Mouse (Mus musculus) gastrocnemius, adult 18-20 months (tissue): ENCODE data around the gene Pde5a. TPM values are rescaled to one million over a fixed set of nuclear protein-coding genes. Genes with fewer than 3 reads are reported as not detected.

Source experiments
- DNase-seq: peaks from one replicate; pipeline ENCODE4 v3.0.0; 2021; ENCODE audit warnings: low spot score
- total RNA-seq, 2 experiments: library from RNA; stranded (reverse); gene quantifications; 2 replicates each; pipeline ENCODE4 v1.2.3; 2021

Gene Pde5a
- total RNA-seq, 2 experiments from 2014 or later = 1.5 to 2.1 TPM

DNA sequence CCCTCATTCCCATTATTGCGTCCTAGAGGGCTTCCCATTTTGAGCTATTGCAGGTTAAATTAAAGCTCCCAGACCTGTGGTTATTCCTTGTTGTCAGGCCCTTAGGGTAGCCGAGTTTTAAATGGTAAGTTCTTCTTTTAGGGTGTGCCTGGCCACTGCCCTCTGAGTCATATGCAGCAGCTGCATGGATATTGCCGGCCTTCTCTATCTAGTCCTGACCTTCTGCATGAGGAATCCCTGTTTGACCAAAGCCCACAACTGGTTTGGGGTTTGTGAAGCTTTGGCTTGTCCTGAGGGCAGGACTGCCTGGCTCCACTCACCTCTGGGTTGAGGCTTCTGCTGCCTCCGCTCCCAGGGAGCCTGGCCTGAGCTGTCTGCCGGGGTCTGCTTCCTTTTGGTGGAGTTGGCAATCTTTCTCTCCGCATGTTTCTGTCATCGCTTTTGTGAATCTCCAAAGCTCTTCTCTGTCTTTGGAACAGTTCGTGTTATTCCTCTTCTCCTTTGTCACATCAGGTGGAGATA is 34.6 kb downstream of the Pde5a start:
- DNase-seq = no peak

DNA sequence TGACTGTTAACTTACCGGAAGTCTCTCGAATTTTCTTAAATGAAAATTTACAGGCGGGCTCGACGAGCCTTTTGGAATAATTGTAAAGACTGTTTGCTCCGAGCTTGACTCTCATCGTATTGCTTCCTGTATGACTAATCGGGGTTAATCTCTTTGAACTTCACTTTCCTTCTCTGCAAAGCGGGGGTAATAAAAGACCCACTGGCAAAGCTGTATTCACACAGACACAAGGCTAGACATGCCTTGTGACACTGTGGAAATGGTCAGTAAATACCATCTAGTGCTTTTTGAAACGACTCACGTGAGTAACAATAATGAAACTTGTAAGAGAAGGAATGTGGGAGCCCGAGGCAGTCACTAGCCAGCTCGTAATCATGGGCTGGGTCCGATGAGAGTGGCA is 35.0 kb downstream of the Pde5a start:
- no peak for DNase-seq

DNA sequence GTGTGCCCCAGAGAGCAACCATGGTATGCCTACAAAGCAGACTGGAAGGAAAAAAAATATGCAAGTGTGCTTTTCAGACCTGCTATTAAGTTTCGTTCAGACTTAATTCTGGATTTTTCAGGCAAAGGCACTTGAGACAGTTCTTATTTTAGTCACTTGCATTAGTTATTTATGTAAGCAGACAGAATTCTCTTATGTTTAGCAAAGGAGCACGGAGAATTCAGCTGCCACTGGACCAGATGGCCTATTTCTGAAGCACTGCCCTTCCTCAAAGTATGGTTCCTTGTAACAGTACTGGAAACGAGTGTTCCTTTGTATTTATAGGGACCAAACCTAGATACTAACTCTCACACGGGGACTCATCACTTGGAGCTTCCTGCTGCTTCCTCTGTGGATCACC is 38.2 kb downstream of the Pde5a start:
- DNase-seq = no peak

DNA sequence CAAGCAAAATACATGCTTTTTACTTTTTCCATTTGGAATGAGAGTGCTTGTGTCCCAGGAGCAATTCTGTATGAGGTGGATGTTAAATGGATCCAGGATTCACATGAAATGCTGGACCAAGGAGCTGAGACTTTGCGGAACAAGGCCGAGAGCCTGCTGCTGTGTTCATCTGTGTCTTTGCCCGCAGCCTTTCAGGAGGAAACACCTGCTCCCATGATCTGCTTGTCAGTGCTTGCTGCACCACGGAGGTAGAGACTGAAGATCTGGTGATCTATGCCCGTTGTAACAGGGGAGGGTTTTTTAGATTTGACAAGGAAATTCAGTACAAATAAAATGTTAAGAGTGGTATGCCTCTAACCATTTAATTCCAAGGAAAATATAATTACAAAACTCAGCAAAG is 39.1 kb downstream of the Pde5a start:
- DNase-seq = no peak

DNA sequence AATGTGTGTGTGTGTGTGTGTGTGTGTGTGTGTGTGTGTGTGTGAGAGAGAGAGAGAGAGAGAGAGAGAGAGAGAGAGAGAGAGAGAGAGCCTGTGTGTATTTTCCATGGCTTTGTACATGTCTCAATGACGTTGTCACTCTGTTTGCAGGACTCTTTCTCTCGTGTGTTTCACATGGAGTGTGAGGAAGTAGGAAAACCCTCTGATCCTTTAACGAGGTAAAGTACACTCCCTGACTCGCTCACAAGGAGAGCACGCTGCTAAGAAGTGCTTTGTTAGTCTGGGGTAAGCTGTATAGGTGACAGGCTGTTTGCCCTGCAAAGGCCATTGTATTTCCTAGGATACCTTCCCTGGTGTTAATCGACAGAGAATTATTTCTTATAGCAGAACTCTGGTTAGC is 52.7 kb downstream of the Pde5a start:
- no peak for DNase-seq

DNA sequence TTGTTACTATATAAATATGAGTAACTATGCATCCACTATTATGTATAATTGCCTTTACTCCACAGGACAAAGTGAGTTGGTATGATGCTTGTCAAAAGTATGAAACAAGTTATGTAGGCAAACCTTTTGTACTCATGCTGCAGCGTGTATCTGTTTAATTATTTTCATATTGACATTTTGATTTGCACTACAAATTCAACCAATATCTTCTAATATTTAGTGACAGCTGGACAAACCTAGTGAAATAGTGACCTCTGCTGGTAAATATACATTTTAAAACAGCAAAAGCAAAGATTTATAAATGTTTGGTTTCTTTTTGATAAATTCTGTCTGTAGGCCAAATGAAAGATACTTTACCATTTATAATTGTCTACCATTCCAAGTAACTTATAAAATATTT is 55.5 kb downstream of the Pde5a start:
- DNase-seq = no peak

DNA sequence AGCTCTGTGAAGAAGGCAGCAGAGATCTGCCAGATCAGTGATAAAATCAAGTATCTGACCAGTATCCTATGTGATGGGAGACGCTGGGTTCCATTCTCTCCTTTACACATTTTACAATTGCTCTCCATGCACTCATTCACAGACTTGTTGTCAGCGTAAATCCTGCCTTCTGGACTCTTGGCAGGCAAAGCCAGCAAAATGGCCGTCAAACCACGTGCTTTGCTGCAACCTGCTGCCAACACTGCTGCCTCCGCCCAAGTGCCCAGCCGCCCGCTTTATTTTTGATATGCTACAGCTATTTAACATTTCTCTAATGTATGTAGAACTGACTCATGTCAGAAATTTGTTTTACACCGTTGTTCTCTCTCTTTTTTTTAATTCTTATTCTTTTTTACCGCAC is 59.6 kb downstream of the Pde5a start:
- no peak for DNase-seq

DNA sequence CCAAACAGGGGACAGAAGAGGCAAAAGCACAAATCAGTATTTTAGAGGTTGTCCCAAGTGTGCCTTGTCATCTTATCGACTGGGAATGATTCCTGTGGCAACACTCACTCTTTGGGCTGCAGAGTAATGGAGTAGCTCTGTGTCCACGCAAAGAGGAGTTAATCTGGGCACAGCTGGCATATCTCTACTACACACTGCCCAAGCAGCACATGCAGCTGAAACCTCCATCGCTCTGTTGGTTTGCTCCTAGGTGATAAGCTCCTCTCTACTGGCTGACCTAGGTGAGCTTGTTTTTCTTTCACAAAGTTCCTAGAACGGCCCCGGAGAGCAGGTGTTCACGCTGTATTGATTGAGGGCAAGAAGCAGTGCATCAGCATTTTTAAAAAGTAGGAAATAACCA is 60.8 kb downstream of the Pde5a start:
- no peak for DNase-seq

DNA sequence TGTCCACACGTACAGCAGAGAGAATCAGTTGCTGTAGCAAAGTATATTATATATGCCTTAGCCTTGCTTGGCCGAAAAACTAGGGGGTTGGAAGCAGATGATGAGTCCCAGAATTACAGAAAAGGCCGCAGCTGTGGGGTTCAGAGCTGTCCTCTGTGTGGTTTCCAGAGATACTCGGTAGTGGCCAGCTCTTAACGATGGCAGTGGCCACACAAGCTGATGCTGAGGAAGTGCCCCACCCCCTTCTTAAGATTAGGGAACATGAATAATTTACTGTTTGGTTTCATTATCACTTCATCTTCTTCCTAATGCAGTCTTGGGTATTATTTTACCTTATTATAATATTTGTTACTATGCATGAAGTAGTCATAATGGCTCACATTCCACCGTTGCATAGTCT is 71.3 kb downstream of the Pde5a start:
- DNase-seq = no peak

DNA sequence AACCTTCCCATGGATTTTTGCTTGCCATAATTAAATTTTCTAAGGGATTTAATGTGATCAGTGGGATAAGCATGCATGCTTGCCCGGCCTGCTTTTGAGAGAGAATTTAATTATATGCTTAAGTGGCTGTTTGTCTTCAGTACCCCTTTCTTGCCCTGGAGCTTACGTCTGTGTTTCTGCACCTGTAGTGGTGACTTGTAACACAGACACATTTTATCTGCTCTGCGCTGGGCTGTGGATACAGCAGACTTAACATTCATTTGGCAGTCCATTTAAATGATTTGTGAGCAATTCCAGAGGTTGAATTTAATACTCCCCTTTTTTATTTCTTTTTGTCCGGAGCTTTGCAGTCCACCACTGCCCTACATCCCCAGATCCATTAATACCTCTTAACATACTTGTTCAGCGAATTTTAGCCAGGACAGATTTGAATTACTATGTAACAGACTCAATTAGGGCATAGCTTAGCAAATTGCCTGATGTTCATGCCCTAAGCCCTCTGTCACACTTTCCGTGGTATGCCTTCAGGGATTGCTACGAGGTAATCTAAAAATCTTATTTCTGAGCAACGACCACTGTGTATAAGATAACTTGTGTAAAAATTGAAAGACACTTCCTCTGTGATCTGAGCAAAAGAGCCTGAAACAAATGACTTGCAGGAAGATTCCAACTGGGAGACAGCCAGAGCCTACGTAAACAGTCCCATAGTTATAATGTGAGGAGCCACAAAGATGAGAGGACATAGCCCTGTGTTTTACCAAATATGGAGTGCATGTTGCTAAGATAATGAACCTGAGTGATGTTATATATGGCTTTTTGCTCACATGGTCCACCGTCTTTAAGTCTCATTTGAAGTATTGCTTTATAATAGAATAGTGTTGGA is 72.0 kb downstream of the Pde5a start:
- no peak for DNase-seq

DNA sequence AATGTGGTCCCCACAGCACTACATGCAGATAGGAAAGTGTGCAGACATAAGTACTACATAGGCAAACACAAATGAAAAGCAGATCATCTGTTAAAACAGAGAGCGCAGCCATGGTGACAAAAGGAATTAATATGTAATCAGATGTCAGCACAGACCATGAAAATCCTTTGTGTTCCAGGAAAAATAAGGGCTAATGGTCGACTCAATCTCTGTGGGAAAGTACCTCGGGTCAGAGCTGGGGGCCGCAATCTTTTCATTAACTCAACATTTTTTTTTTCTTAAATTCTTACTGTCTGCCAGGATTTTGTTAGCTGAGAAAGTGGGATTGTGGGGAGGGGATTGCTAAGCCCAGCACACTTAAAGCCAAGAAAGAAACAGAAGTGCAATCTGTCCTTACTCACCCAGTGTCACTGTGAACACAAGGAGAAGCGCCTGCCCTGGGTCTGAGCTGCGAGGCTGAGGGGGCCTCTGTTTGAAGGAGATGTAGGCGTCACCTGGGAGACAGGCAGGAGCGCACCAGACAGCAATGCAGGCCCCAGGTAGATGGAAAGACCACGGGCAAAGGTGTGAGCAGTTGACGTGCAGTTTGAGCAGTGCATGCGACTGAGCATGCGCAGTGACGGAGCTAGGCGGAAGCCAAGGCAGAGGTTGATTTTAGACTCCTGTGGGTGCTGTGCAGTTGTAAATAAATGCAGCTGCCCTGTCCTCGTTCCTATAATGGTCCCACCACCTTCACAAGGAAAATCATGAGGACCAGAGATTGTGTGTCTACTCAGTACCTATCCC is 72.9 kb downstream of the Pde5a start:
- DNase-seq = no peak

DNA sequence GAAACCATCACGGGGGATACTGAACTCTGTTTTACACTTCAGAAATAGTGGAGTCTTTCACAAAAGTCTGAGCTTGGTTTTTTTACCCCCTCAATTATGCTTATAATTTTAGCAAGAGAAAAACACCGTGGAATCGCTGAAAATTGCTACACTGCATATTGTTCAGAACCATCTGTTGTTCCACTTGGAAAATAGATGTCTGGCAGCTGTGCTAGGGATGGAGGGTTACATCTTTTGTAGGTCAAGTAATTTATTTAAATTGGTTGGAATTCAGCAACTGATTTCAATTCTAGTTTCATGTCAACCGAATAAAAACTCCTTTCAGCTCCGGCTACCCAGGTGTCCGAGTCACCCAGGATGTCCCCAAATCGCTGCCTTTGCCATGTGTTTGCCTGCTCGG is 78.6 kb downstream of the Pde5a start:
- DNase-seq = no peak

DNA sequence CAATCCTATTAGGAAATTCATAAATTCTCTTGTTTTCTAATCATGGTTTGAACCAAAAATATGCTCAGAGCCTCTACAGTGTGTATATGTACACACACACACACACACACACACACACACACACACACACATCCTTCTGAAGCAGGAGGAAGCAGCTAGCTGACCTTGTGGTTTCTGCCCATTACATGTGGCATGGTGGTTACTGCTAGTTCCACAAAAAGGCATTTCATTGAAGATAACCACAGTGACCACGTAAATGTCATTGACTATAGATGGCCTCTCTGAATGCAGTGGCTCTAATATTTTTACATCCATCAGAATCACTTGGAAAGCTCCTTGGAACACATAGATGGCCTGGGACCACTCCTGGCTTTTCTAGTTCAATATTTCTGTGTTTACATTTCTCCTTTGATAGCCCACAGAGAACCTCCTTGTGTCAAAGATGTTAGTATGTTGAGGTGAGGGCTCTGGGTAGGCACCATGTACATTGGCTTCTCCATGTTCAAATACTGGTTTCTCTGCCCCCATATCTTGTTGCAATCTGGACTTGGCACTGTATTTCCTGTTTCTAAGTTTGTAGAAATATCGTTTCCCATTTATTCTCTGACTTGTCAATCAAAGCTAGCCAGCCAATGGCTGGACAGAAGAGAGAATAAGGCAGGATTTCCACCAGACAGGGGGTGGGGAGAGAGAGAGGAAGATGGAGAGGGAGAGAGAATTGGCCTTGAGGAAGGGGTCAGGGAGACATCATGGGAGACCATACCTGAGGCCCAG is 81.5 kb downstream of the Pde5a start:
- DNase-seq = no peak

DNA sequence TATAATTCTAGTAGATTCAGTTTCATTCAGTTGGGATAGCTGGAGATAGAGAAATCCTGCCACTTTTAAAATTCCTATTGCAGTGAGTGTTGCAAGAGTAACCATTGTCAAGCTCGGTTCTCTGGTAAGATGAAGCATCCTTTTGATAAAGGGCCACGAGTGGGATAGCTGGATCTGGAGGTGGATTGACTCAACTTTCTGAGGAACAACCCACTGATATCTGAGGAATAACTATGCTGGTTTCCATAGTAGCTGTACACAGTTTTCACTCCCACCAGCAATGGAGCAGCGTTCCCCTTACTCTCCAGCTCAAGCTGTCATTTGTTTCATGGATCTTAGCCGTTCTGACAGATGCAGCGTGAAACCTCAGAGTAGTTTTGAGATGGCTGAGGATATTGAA is 82.2 kb downstream of the Pde5a start:
- no peak for DNase-seq

DNA sequence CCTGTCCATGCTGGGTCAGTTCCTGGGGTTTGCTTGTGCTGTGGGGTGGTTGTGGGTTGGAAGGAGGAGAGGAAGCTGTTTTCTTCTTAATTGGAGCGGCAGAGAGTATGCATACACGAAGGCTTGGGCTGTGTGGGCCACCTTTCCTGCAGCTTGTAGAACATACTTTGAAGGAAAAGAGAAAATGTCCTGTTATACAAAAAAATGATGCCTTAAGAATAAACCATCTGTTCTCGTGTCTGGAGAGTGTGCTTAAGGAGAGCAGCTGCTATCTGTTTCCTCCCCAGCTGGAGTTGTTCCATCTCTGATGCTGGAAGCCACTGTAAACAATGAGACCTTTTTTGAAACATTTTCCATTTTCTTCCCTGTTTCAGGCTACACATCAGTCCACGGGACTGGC is 85.8 kb downstream of the Pde5a start:
- no peak for DNase-seq

DNA sequence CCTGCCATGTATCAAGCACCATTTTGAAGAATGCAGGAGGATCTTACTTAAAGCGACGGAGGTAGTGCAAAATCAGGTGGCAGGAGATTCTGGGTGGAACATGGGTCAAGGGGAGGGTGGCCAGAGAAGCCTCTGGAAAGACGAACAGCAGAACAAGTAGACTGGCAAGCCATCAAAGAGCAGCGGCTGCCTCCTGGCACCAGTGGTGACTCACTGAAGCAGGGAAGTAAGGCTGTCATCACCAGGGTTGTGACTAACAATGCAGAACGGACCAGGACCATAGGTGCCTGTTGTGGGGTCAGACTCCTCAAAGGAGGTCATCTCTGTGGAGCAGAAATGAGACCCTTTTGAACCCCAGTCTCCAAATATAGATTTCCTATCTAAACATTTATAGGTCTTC is 89.5 kb downstream of the Pde5a start:
- no peak for DNase-seq

DNA sequence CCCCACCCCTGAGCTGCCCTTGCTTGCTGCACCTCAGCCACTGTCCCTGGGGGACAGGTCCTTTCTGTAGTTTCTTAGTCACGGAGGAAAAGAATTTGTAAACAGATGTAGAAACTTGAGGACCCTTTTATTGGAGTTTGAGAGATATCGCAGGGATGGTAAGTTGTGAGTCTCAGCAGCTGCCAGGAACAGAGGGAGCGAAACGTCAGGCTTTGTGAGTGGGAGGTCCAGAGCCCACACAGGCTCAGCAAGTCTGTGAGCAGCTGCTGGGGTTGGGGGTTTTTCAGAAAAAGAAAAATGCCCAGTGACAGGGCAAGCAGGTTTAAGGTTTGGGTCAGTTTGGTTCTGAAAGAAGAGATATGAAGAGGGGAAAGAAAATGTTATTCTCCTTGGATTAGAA is 92.0 kb downstream of the Pde5a start:
- no peak for DNase-seq

DNA sequence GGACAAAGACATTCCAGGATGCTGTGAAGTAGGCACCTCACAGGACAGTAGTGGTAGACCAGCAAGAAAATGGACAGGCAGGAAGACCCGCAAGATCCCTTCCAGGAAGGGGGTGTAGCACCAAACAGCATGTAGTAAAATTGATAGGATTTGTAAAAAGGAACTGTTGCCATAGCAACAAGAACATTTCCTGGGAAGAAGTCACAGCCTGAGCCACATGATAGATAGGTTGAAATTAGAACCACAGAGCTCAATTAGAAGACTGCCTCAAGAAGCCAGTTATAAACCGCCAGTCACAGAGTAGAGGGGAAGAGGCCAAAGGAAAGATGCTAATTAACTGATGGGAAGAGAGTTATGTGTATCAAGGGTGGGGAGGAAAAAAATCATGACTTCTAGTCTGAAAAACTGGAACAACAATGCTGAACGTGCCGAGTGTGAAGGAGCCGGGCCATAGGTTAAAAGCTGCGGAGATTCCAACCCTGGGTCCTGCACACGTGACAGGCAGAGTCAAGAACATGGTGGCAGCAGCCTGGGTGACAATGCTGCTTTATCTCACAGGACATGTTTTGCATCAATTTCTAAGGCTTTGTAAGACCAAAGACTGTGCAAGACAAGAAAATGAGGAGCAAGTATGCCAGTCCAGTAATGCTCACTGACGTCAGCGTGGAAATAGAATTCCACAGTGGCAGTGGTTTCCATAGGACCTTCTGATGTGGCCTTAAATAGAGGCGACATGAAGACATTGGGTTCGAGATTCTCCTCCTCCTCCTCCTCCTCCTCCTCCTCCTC is 99.7 kb downstream of the Pde5a start:
- no peak for DNase-seq

DNA sequence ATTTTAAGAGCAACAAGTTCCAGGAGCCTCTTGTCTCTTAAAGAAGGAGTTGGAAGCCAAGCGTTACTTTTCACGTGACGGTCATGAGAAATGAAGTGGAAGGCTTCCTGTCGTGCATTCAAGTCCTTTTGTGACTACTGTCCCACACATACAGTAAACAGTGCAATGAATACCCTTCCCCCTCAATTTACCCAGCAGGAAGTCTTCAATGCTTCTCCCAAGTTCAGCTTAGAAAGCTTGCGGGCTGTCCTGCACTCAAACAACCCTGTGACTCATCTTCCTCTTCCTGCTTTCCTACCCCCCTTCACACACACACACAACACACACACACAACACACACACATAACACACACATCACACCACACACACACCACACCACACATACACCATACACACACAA is 105.8 kb downstream of the Pde5a start:
- no peak for DNase-seq

DNA sequence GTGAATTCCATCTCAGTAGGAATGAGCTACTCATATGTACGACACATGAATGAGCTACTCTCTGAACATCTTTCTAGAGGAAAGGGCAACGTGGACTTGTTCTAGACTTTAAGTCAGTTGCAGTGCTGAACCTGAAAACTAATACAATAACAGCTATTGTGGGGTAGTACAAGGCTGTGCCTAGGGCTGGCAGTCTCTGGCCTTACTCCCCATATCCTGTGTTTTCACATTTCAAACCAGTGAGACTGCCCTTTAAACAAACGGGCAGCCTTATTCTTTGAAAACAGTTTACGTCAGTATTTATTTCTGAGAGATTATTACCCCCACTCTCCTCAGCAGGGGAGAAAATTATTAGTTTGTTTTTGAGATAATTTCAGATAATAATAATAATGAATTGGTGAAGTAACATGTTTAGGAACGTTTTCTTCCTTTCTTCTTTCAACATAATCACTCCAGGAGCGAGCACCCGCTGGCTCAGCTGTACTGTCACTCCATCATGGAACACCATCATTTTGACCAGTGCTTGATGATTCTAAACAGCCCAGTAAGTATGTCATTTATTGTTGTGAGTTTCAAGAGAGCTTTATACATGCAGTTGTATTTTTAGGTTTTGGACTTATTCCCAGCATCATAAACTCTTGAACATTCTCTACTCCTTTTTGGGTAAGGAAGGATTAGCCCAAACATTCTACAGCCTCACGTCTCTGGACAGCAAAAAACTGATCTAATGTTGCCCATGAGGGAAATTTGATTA is 106.5 kb downstream of the Pde5a start:
- DNase-seq = no peak
